Mouse (Mus musculus): ENCODE results near the gene Kcne4.

GRCm38 (mm10) chr1:78845661-78846060 lies 29.1 kb downstream of the Kcne4 start:
- TF ChIP-seq CTCF (IDR thresholded peaks at IDR 0.05; ENCODE audit: low read depth) (no peak), EP300 (IDR thresholded peaks at IDR 0.05; ENCODE audit: low read depth) (no peak)
